Mouse (Mus musculus) megakaryocyte, embryonic 14.5 days (primary cell): Measurements from ENCODE around the gene Adgrb3. TPM values are rescaled to one million over a fixed set of nuclear protein-coding genes. Genes with fewer than 3 reads are reported as not detected.
A peak's percentile ranks its signal among the peaks of the same experiment; 100 is the strongest.

Experiments used
- H3K27me3 ChIP-seq: replicated peaks from 2 replicates; pipeline ENCODE3; 2012; ENCODE audit warnings: inconsistent platforms
- H3K36me3 ChIP-seq: replicated peaks from 2 replicates; pipeline ENCODE3; 2012; ENCODE audit warnings: low read length, inconsistent platforms, mixed read lengths
- H3K4me1 ChIP-seq: 2 replicates; pipeline ENCODE4 v1.6.1; 2012; ENCODE audit warnings: inconsistent platforms
- H3K4me3 ChIP-seq: replicated peaks from 2 replicates; pipeline ENCODE3; 2012; ENCODE audit warnings: moderate library complexity, mild to moderate bottlenecking, inconsistent platforms
- H3K9me3 ChIP-seq: 2 replicates; pipeline ENCODE4 v1.6.1; 2012; ENCODE audit warnings: inconsistent platforms
- FLI1 ChIP-seq: IDR thresholded peaks from 2 replicates; pipeline ENCODE4 v1.6.1; 2012; ENCODE audit warnings: low read length, inconsistent platforms, mixed read lengths
- GATA1 ChIP-seq: IDR thresholded peaks from 3 replicates; pipeline ENCODE4 v1.6.1; 2012; ENCODE audit warnings: mixed read lengths, low read length, inconsistent platforms, borderline replicate concordance
- polyA plus RNA-seq: library from polyadenylated mRNA; stranded (reverse); fragments of >175 nt; gene quantifications from 2 replicates; pipeline ENCODE4 v1.2.3, GENCODE M21; 2012; ENCODE audit warnings: low replicate concordance; ENCODE audit not compliant: insufficient read depth

The Adgrb3 gene
- not detected in 2 replicates for polyA plus RNA-seq

GRCm38 (mm10) chr1:25828971-25829920, at the start of gene Adgrb3:
Gene Adgrb3 (minus strand): TSS chr1:25829707.
- TF ChIP-seq FLI1 (no peak), GATA1 (no peak)
- no peaks in the 10 kb centered on the region for H3K9me3 ChIP-seq
- peak within 1 kb of the TSS; percentile 78 for H3K4me3 ChIP-seq
- H3K36me3 ChIP-seq, result no peaks in the 10 kb centered on the region
- peaks cover 7% of the 10 kb centered on the region; the same call in 1 of the 2 replicates for H3K4me1 ChIP-seq
- peaks cover 28% of the 10 kb centered on the region for H3K27me3 ChIP-seq

GRCm38 (mm10) chr1:25877526-25877925, 48.0 kb upstream of the Adgrb3 start:
- no peak overlapping the region for H3K4me3 ChIP-seq
- no peak for TF ChIP-seq FLI1
- TF ChIP-seq GATA1, result no peak
- H3K9me3 ChIP-seq, result no peaks in the 10 kb centered on the region
- no peaks in the 10 kb centered on the region for H3K36me3 ChIP-seq
- no peaks in the 10 kb centered on the region for H3K4me1 ChIP-seq
- H3K27me3 ChIP-seq, result no peaks in the 10 kb centered on the region

- H3K27me3 ChIP-seq, result no peaks in the 10 kb centered on the region
- H3K9me3 ChIP-seq, result no peaks in the 10 kb centered on the region; the same call in 1 of the 2 replicates
- no peak overlapping the region for H3K4me3 ChIP-seq
- H3K4me1 ChIP-seq, result no peaks in the 10 kb centered on the region
- no peaks in the 10 kb centered on the region for H3K36me3 ChIP-seq
- TF ChIP-seq FLI1, result no peak
- TF ChIP-seq GATA1, result no peak
These were observed 28.0 kb upstream of the Adgrb3 start for GRCm38 (mm10) chr1:25857473-25857872.

- Histone ChIP-seq H3K27me3 (no peaks in the 10 kb centered on the region), H3K4me1 (no peaks in the 10 kb centered on the region), H3K4me3 (no peak overlapping the region), H3K36me3 (no peaks in the 10 kb centered on the region), H3K9me3 (no peaks in the 10 kb centered on the region)
- TF ChIP-seq GATA1, result no peak
- no peak for TF ChIP-seq FLI1
These were observed 25.0 kb upstream of the Adgrb3 start for GRCm38 (mm10) chr1:25854451-25854978.

- Histone ChIP-seq H3K4me3 (no peak overlapping the region), H3K4me1 (peaks cover 7% of the 10 kb centered on the region; the same call in 1 of the 2 replicates), H3K9me3 (no peaks in the 10 kb centered on the region), H3K36me3 (no peaks in the 10 kb centered on the region), H3K27me3 (peaks cover 28% of the 10 kb centered on the region)
- TF ChIP-seq GATA1, result no peak
- no peak for TF ChIP-seq FLI1
These were observed 2.8 kb upstream of the Adgrb3 start for GRCm38 (mm10) chr1:25832260-25832659.

GRCm38 (mm10) chr1:25831521-25831900, 2.0 kb upstream of the Adgrb3 start:
- TF ChIP-seq FLI1 (no peak), GATA1 (no peak)
- Histone ChIP-seq H3K4me1 (peaks cover 7% of the 10 kb centered on the region; the same call in 1 of the 2 replicates), H3K4me3 (no peak overlapping the region), H3K27me3 (peaks cover 28% of the 10 kb centered on the region), H3K36me3 (no peaks in the 10 kb centered on the region), H3K9me3 (no peaks in the 10 kb centered on the region)

GRCm38 (mm10) chr1:25830757-25831520, 1.4 kb upstream of the Adgrb3 start:
- peaks cover 7% of the 10 kb centered on the region; the same call in 1 of the 2 replicates for H3K4me1 ChIP-seq
- H3K4me3 ChIP-seq, result no peak overlapping the region
- no peaks in the 10 kb centered on the region for H3K36me3 ChIP-seq
- H3K27me3 ChIP-seq, result peaks cover 28% of the 10 kb centered on the region
- H3K9me3 ChIP-seq, result no peaks in the 10 kb centered on the region
- TF ChIP-seq GATA1, result no peak

- H3K4me3 ChIP-seq, result peak overlapping the region; percentile 78
- H3K27me3 ChIP-seq, result peaks cover 28% of the 10 kb centered on the region
- peaks cover 7% of the 10 kb centered on the region; the same call in 1 of the 2 replicates for H3K4me1 ChIP-seq
- H3K36me3 ChIP-seq, result no peaks in the 10 kb centered on the region
- no peaks in the 10 kb centered on the region for H3K9me3 ChIP-seq
- TF ChIP-seq FLI1 (no peak), GATA1 (no peak)
These were observed 629 bp upstream of the Adgrb3 start for GRCm38 (mm10) chr1:25829921-25830751.

- Histone ChIP-seq H3K4me3 (no peak overlapping the region), H3K4me1 (peaks cover 7% of the 10 kb centered on the region; the same call in 1 of the 2 replicates), H3K36me3 (no peaks in the 10 kb centered on the region), H3K9me3 (no peaks in the 10 kb centered on the region), H3K27me3 (peaks cover 28% of the 10 kb centered on the region)
- TF ChIP-seq FLI1 (no peak), GATA1 (no peak)
These were observed 1.3 kb downstream of the Adgrb3 start for GRCm38 (mm10) chr1:25828071-25828755.
